Mouse (Mus musculus) forebrain, postnatal 0 days (tissue): ENCODE measurements around the gene Usp32. TPM values are rescaled to one million over a fixed set of nuclear protein-coding genes. Genes with fewer than 3 reads are reported as not detected.
A peak's percentile ranks its signal among the peaks of the same experiment; 100 is the strongest.

Experiments
- ATAC-seq: fragments of 200-750 bp; cut with Nextera tagmentation; 2 replicates; pipeline ENCODE4 v1.8.0; 2017; ENCODE audit warnings: mild to moderate bottlenecking, moderate library complexity
- DNase-seq: peaks from one replicate; pipeline ENCODE4 v3.0.0-alpha.2; 2015
- H3K27ac ChIP-seq: fragments of 300-500 bp; sonication (generic); 2 replicates; pipeline ENCODE4 v1.5.1; 2014; ENCODE audit warnings: low read depth, mild to moderate bottlenecking, antibody characterized with exemption, low read length, moderate library complexity, mixed read lengths
- H3K27me3 ChIP-seq: fragments of 300-500 bp; sonication (generic); 2 replicates; pipeline ENCODE4 v1.6.1; 2014; ENCODE audit warnings: mild to moderate bottlenecking, low read length, mixed read lengths; ENCODE audit not compliant: insufficient read depth
- H3K36me3 ChIP-seq: fragments of 300-500 bp; sonication (generic); 2 replicates; pipeline ENCODE4 v1.6.1; 2014; ENCODE audit warnings: mild to moderate bottlenecking, moderate library complexity; ENCODE audit not compliant: insufficient read depth
- H3K4me1 ChIP-seq: fragments of 300-500 bp; sonication (generic); 2 replicates; pipeline ENCODE4 v1.6.1; 2014; ENCODE audit warnings: antibody characterized with exemption; ENCODE audit not compliant: insufficient read depth
- H3K4me2 ChIP-seq: fragments of 300-500 bp; sonication (generic); 2 replicates; pipeline ENCODE4 v1.6.1; 2014; ENCODE audit warnings: low read depth, mild to moderate bottlenecking, moderate library complexity
- H3K4me3 ChIP-seq: fragments of 300-500 bp; sonication (generic); 2 replicates; pipeline ENCODE4 v1.5.1; 2014; ENCODE audit warnings: low read depth, low read length, mixed read lengths
- H3K9ac ChIP-seq: fragments of 300-500 bp; sonication (generic); 2 replicates; pipeline ENCODE4 v1.6.1; 2014; ENCODE audit warnings: mild to moderate bottlenecking
- H3K9me3 ChIP-seq: fragments of 300-500 bp; sonication (generic); 2 replicates; pipeline ENCODE4 v1.6.1; 2016; ENCODE audit warnings: low read length
- CTCF ChIP-seq: sonication (generic); IDR thresholded peaks from 2 replicates; pipeline ENCODE4 v1.5.1; 2016; ENCODE audit warnings: antibody characterized with exemption, control low read depth, low read depth
- WGBS: fragments of 180-500 bp; shearing (Covaris S2); extraction: QIAGEN DNeasy Blood & Tissue Kit; methylation state at CpG from one replicate; pipeline ENCODE4 v1.1.7; 2014; 5-methylcytosine and 5-hydroxymethylcytosine counted together
- polyA plus RNA-seq: library from polyadenylated mRNA; unstranded; fragments of >200 nt; fragmentation: Nextera tagmentation; extraction: Ambion mirVana; gene quantifications from 2 replicates; pipeline ENCODE4 v1.2.1, GENCODE M21; 2015
- total RNA-seq: library from RNA; depleted of rRNA; stranded (reverse); fragments of >200 nt; gene quantifications from 2 replicates; pipeline ENCODE4 v1.2.3, GENCODE M21; 2014

The Usp32 gene
- total and polyA plus RNA-seq, 2 experiments from 2014 or later: 7.6 to 44.4 TPM

GRCm38 (mm10) chr11:85039256-85039655, 100.7 kb downstream of the Usp32 start:
- DNase-seq (no peak), ATAC-seq (no peak)
- Histone ChIP-seq H3K9ac (no peak overlapping the region), H3K27me3 (no peaks in the 10 kb centered on the region), H3K9me3 (no peaks in the 10 kb centered on the region), H3K27ac (no peak overlapping the region), H3K4me1 (no peaks in the 10 kb centered on the region), H3K36me3 (peaks cover 18% of the 10 kb centered on the region), H3K4me2 (no peak overlapping the region), H3K4me3 (no peak overlapping the region)
- no peak for TF ChIP-seq CTCF
- WGBS: 98% methylated on average over 3 of the region's 3 CpGs

GRCm38 (mm10) chr11:85013121-85013520, 126.8 kb downstream of the Usp32 start:
- no peaks in the 10 kb centered on the region for H3K9me3 ChIP-seq
- DNase-seq (peak; percentile 7), ATAC-seq (no peak)
- H3K27me3 ChIP-seq: no peaks in the 10 kb centered on the region
- no peak overlapping the region for H3K9ac ChIP-seq
- H3K4me3 ChIP-seq: no peak overlapping the region
- H3K4me2 ChIP-seq: no peak overlapping the region
- no peaks in the 10 kb centered on the region for H3K4me1 ChIP-seq
- peaks cover 31% of the 10 kb centered on the region for H3K36me3 ChIP-seq
- no peak overlapping the region for H3K27ac ChIP-seq
- TF ChIP-seq CTCF: no peak

- H3K4me1 ChIP-seq: no peaks in the 10 kb centered on the region
- TF ChIP-seq CTCF: no peak
- no peaks in the 10 kb centered on the region for H3K9me3 ChIP-seq
- no peak overlapping the region for H3K9ac ChIP-seq
- no peak for DNase-seq
- no peak overlapping the region for H3K4me3 ChIP-seq
- 94% methylated on average over 3 of the region's 3 CpGs for WGBS
- no peaks in the 10 kb centered on the region for H3K27me3 ChIP-seq
- peaks cover 33% of the 10 kb centered on the region for H3K36me3 ChIP-seq
- no peak overlapping the region for H3K27ac ChIP-seq
- H3K4me2 ChIP-seq: no peak overlapping the region
- ATAC-seq: no peak
These were observed 136.4 kb downstream of the Usp32 start for GRCm38 (mm10) chr11:85003566-85003965.

- no peak for TF ChIP-seq CTCF
- Histone ChIP-seq H3K27ac (no peak overlapping the region), H3K9me3 (no peaks in the 10 kb centered on the region), H3K27me3 (no peaks in the 10 kb centered on the region), H3K9ac (no peak overlapping the region), H3K4me3 (no peak overlapping the region), H3K4me2 (no peak overlapping the region), H3K4me1 (no peaks in the 10 kb centered on the region), H3K36me3 (peaks cover 45% of the 10 kb centered on the region)
- no peak for DNase-seq
- no peak for ATAC-seq
- WGBS: 94% methylated on average over 1 of the region's 1 CpGs
These were observed 144.7 kb downstream of the Usp32 start for GRCm38 (mm10) chr11:84995241-84995640.

- no peak overlapping the region for H3K4me3 ChIP-seq
- ATAC-seq (no peak), DNase-seq (no peak)
- no peak overlapping the region for H3K4me2 ChIP-seq
- no peaks in the 10 kb centered on the region for H3K27me3 ChIP-seq
- no peak overlapping the region for H3K27ac ChIP-seq
- TF ChIP-seq CTCF: 0 out of 2 replicates have a peak, but pooled peaks have one; percentile 13
- WGBS: 91% methylated on average over 1 of the region's 1 CpGs
- H3K4me1 ChIP-seq: no peaks in the 10 kb centered on the region
- peaks cover 50% of the 10 kb centered on the region for H3K36me3 ChIP-seq
- no peaks in the 10 kb centered on the region for H3K9me3 ChIP-seq
- no peak overlapping the region for H3K9ac ChIP-seq
These were observed 147.0 kb downstream of the Usp32 start for GRCm38 (mm10) chr11:84992996-84993395.

GRCm38 (mm10) chr11:84988341-84988919, 151.5 kb downstream of the Usp32 start:
- TF ChIP-seq CTCF: no peak
- no peak overlapping the region for H3K4me2 ChIP-seq
- H3K9me3 ChIP-seq: no peaks in the 10 kb centered on the region
- no peak overlapping the region for H3K27ac ChIP-seq
- peaks cover 45% of the 10 kb centered on the region for H3K36me3 ChIP-seq
- ATAC-seq: no peak
- 89% methylated on average over 3 of the region's 3 CpGs for WGBS
- H3K4me1 ChIP-seq: no peaks in the 10 kb centered on the region
- no peak for DNase-seq
- H3K27me3 ChIP-seq: no peaks in the 10 kb centered on the region
- no peak overlapping the region for H3K4me3 ChIP-seq
- H3K9ac ChIP-seq: no peak overlapping the region

GRCm38 (mm10) chr11:84985421-84985820, 154.5 kb downstream of the Usp32 start:
- Histone ChIP-seq H3K27me3 (no peaks in the 10 kb centered on the region), H3K4me1 (no peaks in the 10 kb centered on the region), H3K36me3 (peaks cover 23% of the 10 kb centered on the region), H3K4me2 (no peak overlapping the region), H3K9me3 (no peaks in the 10 kb centered on the region), H3K9ac (no peak overlapping the region), H3K27ac (no peak overlapping the region), H3K4me3 (no peak overlapping the region)
- no peak for TF ChIP-seq CTCF
- no peak for ATAC-seq
- 93% methylated on average over 6 of the region's 6 CpGs for whole genome bisulfite sequencing
- no peak for DNase-seq

- WGBS: 89% methylated on average over 2 of the region's 2 CpGs
- no peaks in the 10 kb centered on the region for H3K27me3 ChIP-seq
- no peak for DNase-seq
These were observed 159.3 kb downstream of the Usp32 start for GRCm38 (mm10) chr11:84980697-84981096.

More at GRCm38 (mm10) chr11:84980697-84981096, 159.3 kb downstream of the Usp32 start:
- Histone ChIP-seq H3K36me3 (peaks cover 5% of the 10 kb centered on the region), H3K27ac (no peak overlapping the region), H3K9ac (no peak overlapping the region), H3K9me3 (no peaks in the 10 kb centered on the region), H3K4me1 (no peaks in the 10 kb centered on the region), H3K4me2 (no peak overlapping the region), H3K4me3 (no peak overlapping the region)
- ATAC-seq: no peak
- no peak for TF ChIP-seq CTCF
